Mouse (Mus musculus) kidney, postnatal 10 days (tissue): ENCODE measurements around the gene Dhx29.

Experiments
- DNase-seq: peaks from one replicate; pipeline ENCODE4 v3.0.0; 2021; ENCODE audit warnings: mixed read lengths

The Dhx29 gene

GRCm38 (mm10) chr13:112927287-112928001 lies at the start of gene Dhx29, which contains the start of gene Mtrex:
TSS of gene Dhx29 (plus strand) at chr13:112927454.
TSS of gene Mtrex (minus strand) at chr13:112927398.
- peak; percentile 99 for DNase-seq

- DNase-seq: no peak
Measured at GRCm38 (mm10) chr13:112887234-112887633, 40.0 kb upstream of the Dhx29 start.

- DNase-seq: no peak
Measured at GRCm38 (mm10) chr13:112902176-112902575, 25.1 kb upstream of the Dhx29 start.

GRCm38 (mm10) chr13:112909663-112910062 lies 17.6 kb upstream of the Dhx29 start:
- DNase-seq: peak; percentile 64

- no peak for DNase-seq
Measured at GRCm38 (mm10) chr13:112910434-112910833, 16.8 kb upstream of the Dhx29 start.

GRCm38 (mm10) chr13:112919141-112919865 lies 8.0 kb upstream of the Dhx29 start:
- no peak for DNase-seq

- DNase-seq: no peak
Measured at GRCm38 (mm10) chr13:112920906-112921305, 6.3 kb upstream of the Dhx29 start.

- no peak for DNase-seq
Measured at GRCm38 (mm10) chr13:112925266-112925665, 2.0 kb upstream of the Dhx29 start.

- no peak for DNase-seq
Measured at GRCm38 (mm10) chr13:112925976-112926375, 1.3 kb upstream of the Dhx29 start.

GRCm38 (mm10) chr13:112926796-112927195 lies 458 bp upstream of the Dhx29 start:
- peak; percentile 53 for DNase-seq

- no peak for DNase-seq
Measured at GRCm38 (mm10) chr13:112928038-112928668, 899 bp downstream of the Dhx29 start.

GRCm38 (mm10) chr13:112938130-112938529 lies 10.9 kb downstream of the Dhx29 start:
- DNase-seq: no peak

GRCm38 (mm10) chr13:112941879-112942330 lies 14.7 kb downstream of the Dhx29 start:
- no peak for DNase-seq

- no peak for DNase-seq
Measured at GRCm38 (mm10) chr13:112945312-112945711, 18.1 kb downstream of the Dhx29 start.

- DNase-seq: no peak
Measured at GRCm38 (mm10) chr13:112945900-112946299, 18.6 kb downstream of the Dhx29 start.

- no peak for DNase-seq
Measured at GRCm38 (mm10) chr13:112954067-112954466, 26.8 kb downstream of the Dhx29 start.

- DNase-seq: no peak
Measured at GRCm38 (mm10) chr13:112963081-112963480, 35.8 kb downstream of the Dhx29 start.

- peak; percentile 16 for DNase-seq
Measured at GRCm38 (mm10) chr13:112964421-112964820, 37.2 kb downstream of the Dhx29 start.

- DNase-seq: no peak
Measured at GRCm38 (mm10) chr13:112967267-112967666, 40.0 kb downstream of the Dhx29 start.

- no peak for DNase-seq
Measured at GRCm38 (mm10) chr13:112976720-112977119, 49.5 kb downstream of the Dhx29 start.

- DNase-seq: peak; percentile 13
Measured at GRCm38 (mm10) chr13:112985605-112986450, 58.6 kb downstream of the Dhx29 start.

- peak; percentile 15 for DNase-seq
Measured at GRCm38 (mm10) chr13:112986451-112986950, 59.2 kb downstream of the Dhx29 start.
